8 mouse cellular contexts compared by ENCODE assay signal in genomic region chr4:86885790-86886159, GRCm38 (mm10). TPM values are rescaled to one million over a fixed set of nuclear protein-coding genes. Genes with fewer than 3 reads are reported as not detected.
DNase-seq lines count a peak whose midpoint lies in the region; ATAC-seq and TF ChIP-seq lines count a peak whose summit lies in the region.

No protein-coding gene starts in this region.

- H3K27ac ChIP-seq in embryonic facial prominence, embryonic 13.5 days = no peak overlapping the region; the same call in 1 of the 2 replicates
- 0 out of 2 replicates have a peak overlapping the region, but pooled peaks have one; percentile 27 for H3K27ac ChIP-seq in intestine, embryonic 15.5 days
- no peak overlapping the region for H3K27ac ChIP-seq in midbrain, embryonic 13.5 days

- peak overlapping the region; percentile 55 for H3K4me2 ChIP-seq in embryonic facial prominence, embryonic 13.5 days
- H3K4me2 ChIP-seq in intestine, embryonic 15.5 days (replicated peaks) = peak overlapping the region; percentile 65
- H3K4me2 ChIP-seq in midbrain, embryonic 13.5 days (replicated peaks) = peak overlapping the region; percentile 37

- H3K27me3 ChIP-seq in embryonic facial prominence, embryonic 13.5 days = no peaks in the 10 kb centered on the region
- H3K27me3 ChIP-seq in intestine, embryonic 15.5 days (replicated peaks) = no peaks in the 10 kb centered on the region
- H3K27me3 ChIP-seq in midbrain, embryonic 13.5 days = no peaks in the 10 kb centered on the region

- H3K9me3 ChIP-seq in embryonic facial prominence, embryonic 13.5 days = no peaks in the 10 kb centered on the region
- H3K9me3 ChIP-seq in intestine, embryonic 15.5 days = no peaks in the 10 kb centered on the region
- no peaks in the 10 kb centered on the region for H3K9me3 ChIP-seq in midbrain, embryonic 13.5 days

- 0 out of 2 replicates have a peak overlapping the region, but pooled peaks have one; percentile 2 for H3K9ac ChIP-seq in embryonic facial prominence, embryonic 13.5 days
- H3K9ac ChIP-seq in intestine, embryonic 15.5 days = 0 out of 2 replicates have a peak overlapping the region, but pooled peaks have one; percentile 26
- H3K9ac ChIP-seq in midbrain, embryonic 13.5 days (replicated peaks) = no peak overlapping the region

- TF ChIP-seq CTCF in lung, adult 2 months (IDR thresholded peaks at IDR 0.05; ENCODE audit: insufficient read depth, low read length) = no peak

- peaks cover 11% of the 10 kb centered on the region for H3K4me1 ChIP-seq in lung, adult 2 months (ENCODE audit: control insufficient read depth, insufficient read depth, low read length)
- peaks cover 9% of the 10 kb centered on the region for H3K4me1 ChIP-seq in embryonic facial prominence, embryonic 13.5 days
- 0 out of 2 replicates have a peak, but pooled peaks cover 5% of the 10 kb centered on the region for H3K4me1 ChIP-seq in intestine, embryonic 15.5 days (replicated peaks)
- H3K4me1 ChIP-seq in midbrain, embryonic 13.5 days (replicated peaks) = no peaks in the 10 kb centered on the region

- ATAC-seq in embryonic facial prominence, embryonic 13.5 days (ENCODE audit: insufficient number of reproducible peaks, insufficient read depth, low FRiP score, low TSS enrichment, low read depth) = no peak
- ATAC-seq in intestine, embryonic 15.5 days = peak; percentile 71
- ATAC-seq in midbrain, embryonic 13.5 days = peak; percentile 53; the same call in 1 of the 2 replicates

- DNase-seq in lung, adult 2 months = no peak
- no peak for DNase-seq in lung, postnatal 10 days
- DNase-seq in cerebellum, adult 9-10 months = no peak
- no peak for DNase-seq in gastrocnemius, postnatal 36 days
- DNase-seq in cerebellum, postnatal 36 days = no peak

- H3K4me3 ChIP-seq in lung, adult 2 months (replicated peaks; ENCODE audit: extremely low read depth, low read depth, low read length) = peak overlapping the region; percentile 9
- H3K4me3 ChIP-seq in embryonic facial prominence, embryonic 13.5 days = peak overlapping the region; percentile 27
- H3K4me3 ChIP-seq in intestine, embryonic 15.5 days (replicated peaks) = peak overlapping the region; percentile 29
- H3K4me3 ChIP-seq in midbrain, embryonic 13.5 days (replicated peaks) = 0 out of 2 replicates have a peak overlapping the region, but pooled peaks have one; percentile 5

- 0 out of 2 replicates have a peak, but pooled peaks have one; percentile 13 for TF ChIP-seq POLR2A in lung, adult 2 months (IDR thresholded peaks at IDR 0.05; ENCODE audit: borderline replicate concordance, extremely low read depth, low read depth, low read length)

- H3K36me3 ChIP-seq in embryonic facial prominence, embryonic 13.5 days = no peaks in the 10 kb centered on the region
- no peaks in the 10 kb centered on the region for H3K36me3 ChIP-seq in intestine, embryonic 15.5 days
- H3K36me3 ChIP-seq in midbrain, embryonic 13.5 days = no peaks in the 10 kb centered on the region

- intact Hi-C loops in gastrocnemius, postnatal 36 days (cut with DNase I) = no loop called here

- 17% methylated on average over 12 of the region's 12 CpGs for WGBS in lung, adult 2 months
- 46% methylated on average over 12 of the region's 12 CpGs for WGBS in embryonic facial prominence, embryonic 13.5 days
- 38% methylated on average over 12 of the region's 12 CpGs for WGBS in intestine, embryonic 15.5 days
- 67% methylated on average over 12 of the region's 12 CpGs for WGBS in midbrain, embryonic 13.5 days

RNA-seq across cellular contexts. Expression of gene Acer2, which starts 11.6 kb away (rescaled TPM):
- 179 and 323 TPM in 2 replicates for polyA plus RNA-seq in lung, adult 2 months (2012; rRNA removed)
- 18.1 and 19.2 TPM in 2 replicates for polyA plus RNA-seq in embryonic facial prominence, embryonic 13.5 days (2015; fragmentation: Nextera tagmentation; extraction: Ambion mirVana)
- polyA plus RNA-seq in intestine, embryonic 15.5 days (2015; fragmentation: Nextera tagmentation; extraction: Ambion mirVana) = 23.1 and 26.5 TPM in 2 replicates
- 19.4 and 19.9 TPM in 2 replicates for polyA plus RNA-seq in midbrain, embryonic 13.5 days (2015; fragmentation: Nextera tagmentation; extraction: Ambion mirVana)
- total RNA-seq in gastrocnemius, postnatal 36 days (2021) = 1 to 10 TPM; 2.0 to 2.4 TPM

RNA-seq across cellular contexts. Expression of gene Rps6, which starts 28.6 kb away (rescaled TPM):
- polyA plus RNA-seq in lung, adult 2 months (2012; rRNA removed) = 405 and 533 TPM in 2 replicates
- polyA plus RNA-seq in embryonic facial prominence, embryonic 13.5 days (2015; fragmentation: Nextera tagmentation; extraction: Ambion mirVana) = 720 and 781 TPM in 2 replicates
- 690 and 791 TPM in 2 replicates for polyA plus RNA-seq in intestine, embryonic 15.5 days (2015; fragmentation: Nextera tagmentation; extraction: Ambion mirVana)
- 459 and 472 TPM in 2 replicates for polyA plus RNA-seq in midbrain, embryonic 13.5 days (2015; fragmentation: Nextera tagmentation; extraction: Ambion mirVana)
- 100 to 1,000 TPM; 326 to 382 TPM for total RNA-seq in gastrocnemius, postnatal 36 days (2021)
